ENCODE assay signal across 26 mouse cellular contexts in genomic region chr7:127810650-127811049, GRCm38 (mm10). TPM values are rescaled to one million over a fixed set of nuclear protein-coding genes. Genes with fewer than 3 reads are reported as not detected.
DNase-seq lines count a peak whose midpoint lies in the region; ATAC-seq and TF ChIP-seq lines count a peak whose summit lies in the region.
"Had no signal": no experiment of that assay in that cellular context is flagged by ENCODE, and none has a peak within 500 bp of the region (broad histone marks: within the 10 kb centered on the region; RNA-seq: fewer than 3 reads in every experiment).

No protein-coding gene starts in this region.

- intact Hi-C loops in heart, postnatal 10 days (cut with DNase I): no loop called here

- peak; percentile 86 for DNase-seq in heart, adult 11 months
- DNase-seq in heart, postnatal 10 days: no peak
- peak; percentile 75 for DNase-seq in midbrain, embryonic 11.5 days (ENCODE audit: low spot score, missing footprints)
- no peak for DNase-seq in ES-E14 (ENCODE audit: low read depth, low spot score)
- no peak for DNase-seq in forebrain, postnatal 0 days
- DNase-seq in urinary bladder, postnatal 25 days (ENCODE audit: low spot score): no peak
- DNase-seq: adrenal gland, adult 8-10 months; adrenal gland, postnatal 36 days; cerebellum, adult 2 months; gastrocnemius, postnatal 25 days; heart, adult 2 months had no signal

- no peak overlapping the region for H3K9ac ChIP-seq in midbrain, embryonic 11.5 days (ENCODE audit: low read length)
- H3K9ac ChIP-seq in midbrain, embryonic 16.5 days (ENCODE audit: low read depth, low read length): no peak overlapping the region
- 0 out of 2 replicates have a peak overlapping the region, but pooled peaks have one; percentile 0 for H3K9ac ChIP-seq in ES-E14 (ENCODE audit: insufficient read depth, low read depth, low read length, poor library complexity, severe bottlenecking)
- H3K9ac ChIP-seq in forebrain, postnatal 0 days: no peak overlapping the region
- H3K9ac ChIP-seq: embryonic facial prominence, embryonic 12.5 days; embryonic facial prominence, embryonic 15.5 days; heart, embryonic 13.5 days; hindbrain, embryonic 12.5 days; hindbrain, embryonic 15.5 days had no signal

- 82% methylated on average over 10 of the region's 10 CpGs for WGBS in midbrain, embryonic 11.5 days
- 82% methylated on average over 10 of the region's 10 CpGs for WGBS in midbrain, embryonic 16.5 days
- 76% methylated on average over 10 of the region's 10 CpGs for WGBS in forebrain, postnatal 0 days

- in situ Hi-C loops in ES-E14 (cut with MboI; ENCODE audit: low sequenced_read_pairs in 2 of 2, unreplicated experiment in 2 of 2): no loop called here

- no peak for TF ChIP-seq CTCF in forebrain, postnatal 0 days (IDR thresholded peaks at IDR 0.05; ENCODE audit: low read depth)

- no peak for ATAC-seq in midbrain, embryonic 11.5 days (ENCODE audit: low FRiP score)
- ATAC-seq in midbrain, embryonic 16.5 days: no peak
- no peak for ATAC-seq in forebrain, postnatal 0 days
- ATAC-seq: activated CD4-positive, CD25-positive, alpha-beta regulatory T cell, adult 4 months; CD4-positive, CD25-positive, alpha-beta regulatory T cell, adult 4 months; forebrain, embryonic 14.5 days; intestine, postnatal 0 days had no signal

- no peak overlapping the region for H3K27ac ChIP-seq in midbrain, embryonic 11.5 days (ENCODE audit: low read depth, low read length)
- H3K27ac ChIP-seq in midbrain, embryonic 16.5 days (ENCODE audit: low read length): no peak overlapping the region
- H3K27ac ChIP-seq in ES-E14 (ENCODE audit: insufficient read depth, low read depth, low read length, poor library complexity, severe bottlenecking): no peak overlapping the region
- no peak overlapping the region for H3K27ac ChIP-seq in forebrain, postnatal 0 days (ENCODE audit: low read depth, low read length)
- H3K27ac ChIP-seq: embryonic facial prominence, embryonic 12.5 days; embryonic facial prominence, embryonic 15.5 days; heart, adult 2 months; heart, embryonic 10.5 days; heart, embryonic 13.5 days; hindbrain, embryonic 12.5 days; hindbrain, embryonic 15.5 days had no signal

- H3K4me2 ChIP-seq in midbrain, embryonic 11.5 days: no peak overlapping the region
- H3K4me2 ChIP-seq in midbrain, embryonic 16.5 days (ENCODE audit: low read length): no peak overlapping the region
- no peak overlapping the region for H3K4me2 ChIP-seq in forebrain, postnatal 0 days (ENCODE audit: low read depth)
- H3K4me2 ChIP-seq: embryonic facial prominence, embryonic 12.5 days; embryonic facial prominence, embryonic 15.5 days; heart, embryonic 13.5 days; hindbrain, embryonic 12.5 days; hindbrain, embryonic 15.5 days had no signal

- H3K36me3 ChIP-seq in midbrain, embryonic 11.5 days (ENCODE audit: control insufficient read depth, insufficient read depth, low read length): 0 out of 2 replicates have a peak, but pooled peaks cover 3% of the 10 kb centered on the region
- H3K36me3 ChIP-seq in midbrain, embryonic 16.5 days (ENCODE audit: control insufficient read depth, insufficient read depth, low read length): peaks cover 31% of the 10 kb centered on the region
- no peaks in the 10 kb centered on the region for H3K36me3 ChIP-seq in ES-E14 (ENCODE audit: control insufficient read depth, insufficient read depth, low read length, poor library complexity, severe bottlenecking)
- peaks cover 67% of the 10 kb centered on the region for H3K36me3 ChIP-seq in forebrain, postnatal 0 days (ENCODE audit: insufficient read depth)

- H3K27me3 ChIP-seq in midbrain, embryonic 11.5 days (ENCODE audit: control insufficient read depth, insufficient read depth, low read length): no peaks in the 10 kb centered on the region
- no peaks in the 10 kb centered on the region for H3K27me3 ChIP-seq in midbrain, embryonic 16.5 days (ENCODE audit: control insufficient read depth, insufficient read depth, low read depth, low read length)
- H3K27me3 ChIP-seq in forebrain, postnatal 0 days (ENCODE audit: insufficient read depth, low read length): no peaks in the 10 kb centered on the region
- H3K27me3 ChIP-seq: embryonic facial prominence, embryonic 12.5 days; embryonic facial prominence, embryonic 15.5 days; heart, embryonic 13.5 days; hindbrain, embryonic 12.5 days; hindbrain, embryonic 15.5 days had no signal

- no peaks in the 10 kb centered on the region for H3K4me1 ChIP-seq in midbrain, embryonic 11.5 days (ENCODE audit: control insufficient read depth, insufficient read depth, low read length)
- H3K4me1 ChIP-seq in midbrain, embryonic 16.5 days (ENCODE audit: control insufficient read depth, insufficient read depth, low read length): no peaks in the 10 kb centered on the region
- peaks cover 3 to 13% of the 10 kb centered on the region in 2 experiments; a peak in 3 of 4 replicates for H3K4me1 ChIP-seq in ES-E14 (ENCODE audit: control insufficient read depth in 2 of 2, insufficient read depth in 2 of 2, low read length in 2 of 2, poor library complexity in 1 of 2)
- no peaks in the 10 kb centered on the region for H3K4me1 ChIP-seq in forebrain, postnatal 0 days (ENCODE audit: insufficient read depth)
- H3K4me1 ChIP-seq: embryonic facial prominence, embryonic 12.5 days; hindbrain, embryonic 12.5 days; hindbrain, embryonic 15.5 days had no signal

- H3K4me3 ChIP-seq in midbrain, embryonic 11.5 days (ENCODE audit: low read depth, low read length): no peak overlapping the region
- no peak overlapping the region for H3K4me3 ChIP-seq in midbrain, embryonic 16.5 days (ENCODE audit: low read depth, low read length)
- H3K4me3 ChIP-seq in ES-E14 (ENCODE audit: insufficient read depth in 1 of 2, low read depth in 1 of 2, low read length in 2 of 2, poor library complexity in 1 of 2, severe bottlenecking in 1 of 2): peak overlapping the region; percentile 13 to 47
- H3K4me3 ChIP-seq in forebrain, postnatal 0 days (ENCODE audit: low read depth, low read length): no peak overlapping the region
- H3K4me3 ChIP-seq: embryonic facial prominence, embryonic 12.5 days; embryonic facial prominence, embryonic 15.5 days; heart, adult 2 months; heart, embryonic 10.5 days; heart, embryonic 13.5 days; hindbrain, embryonic 12.5 days; hindbrain, embryonic 15.5 days had no signal

- H3K9me3 ChIP-seq in midbrain, embryonic 11.5 days (ENCODE audit: control insufficient read depth, low read length): no peaks in the 10 kb centered on the region
- no peaks in the 10 kb centered on the region for H3K9me3 ChIP-seq in midbrain, embryonic 16.5 days (replicated peaks; ENCODE audit: control insufficient read depth, low read length, poor library complexity, severe bottlenecking)
- no peaks in the 10 kb centered on the region for H3K9me3 ChIP-seq in ES-E14 (ENCODE audit: control insufficient read depth, insufficient read depth, low read depth, low read length)
- H3K9me3 ChIP-seq in forebrain, postnatal 0 days (ENCODE audit: low read length): no peaks in the 10 kb centered on the region
- H3K9me3 ChIP-seq: embryonic facial prominence, embryonic 12.5 days; embryonic facial prominence, embryonic 15.5 days; heart, embryonic 10.5 days; heart, embryonic 13.5 days; hindbrain, embryonic 12.5 days; hindbrain, embryonic 15.5 days had no signal

TF ChIP-seq in ES-E14, 5 proteins besides CTCF, POLR2A, EP300 and RAD21 (continues in another document):
- TF ChIP-seq MAFK (IDR thresholded peaks at IDR 0.05; ENCODE audit: insufficient read depth, low read depth, low read length): no peak
- TF ChIP-seq ZNF384 (IDR thresholded peaks at IDR 0.05; ENCODE audit: low read depth, low read length): no peak
- TF ChIP-seq ZC3H11A (IDR thresholded peaks at IDR 0.05; ENCODE audit: borderline replicate concordance, low read depth, low read length): no peak
- TF ChIP-seq CHD2 (IDR thresholded peaks at IDR 0.05; ENCODE audit: low read depth, low read length): no peak

RNA-seq across cellular contexts. Expression of gene Hsd3b7, which starts 10.2 kb away (rescaled TPM):
- total RNA-seq in heart, postnatal 10 days (2021): 10 to 100 TPM; 15.9 to 16.1 TPM
- 7.9 and 8.2 TPM in 2 replicates for polyA plus RNA-seq in midbrain, embryonic 11.5 days (2014; fragmentation: Nextera tagmentation; extraction: Ambion mirVana)
- polyA plus RNA-seq in midbrain, embryonic 16.5 days (2015; fragmentation: Nextera tagmentation; extraction: Ambion mirVana): 8.4 and 10.3 TPM in 2 replicates
- 14.7 and 22.5 TPM in 2 replicates for total RNA-seq in ES-E14 (2012; rRNA removed)
- 7.1 and 8.4 TPM in 2 replicates for total RNA-seq in forebrain, postnatal 0 days (2014; rRNA removed)
- 8.4 and 8.7 TPM in 2 replicates for polyA plus RNA-seq in forebrain, postnatal 0 days (2015; fragmentation: Nextera tagmentation; extraction: Ambion mirVana)

RNA-seq across cellular contexts. Expression of gene Stx4a, which starts 13.4 kb away (rescaled TPM):
- 10 to 100 TPM; 69.2 to 72.5 TPM for total RNA-seq in heart, postnatal 10 days (2021)
- polyA plus RNA-seq in midbrain, embryonic 11.5 days (2014; fragmentation: Nextera tagmentation; extraction: Ambion mirVana): 10.1 and 12.2 TPM in 2 replicates
- 18.3 and 19.7 TPM in 2 replicates for polyA plus RNA-seq in midbrain, embryonic 16.5 days (2015; fragmentation: Nextera tagmentation; extraction: Ambion mirVana)
- total RNA-seq in ES-E14 (2012; rRNA removed): 20.9 and 23.7 TPM in 2 replicates
- total RNA-seq in forebrain, postnatal 0 days (2014; rRNA removed): 7.5 and 9.2 TPM in 2 replicates
- 18.8 and 20.4 TPM in 2 replicates for polyA plus RNA-seq in forebrain, postnatal 0 days (2015; fragmentation: Nextera tagmentation; extraction: Ambion mirVana)

RNA-seq across cellular contexts. Expression of gene Stx1b, which starts 13.7 kb away (rescaled TPM):
- 1 to 10 TPM in 1 of 2 experiments, under 1 TPM in 1; 0.89 to 1.7 TPM for total RNA-seq in heart, postnatal 10 days (2021)
- 6.9 and 8.4 TPM in 2 replicates for polyA plus RNA-seq in midbrain, embryonic 11.5 days (2014; fragmentation: Nextera tagmentation; extraction: Ambion mirVana)
- 66.5 and 82.2 TPM in 2 replicates for polyA plus RNA-seq in midbrain, embryonic 16.5 days (2015; fragmentation: Nextera tagmentation; extraction: Ambion mirVana)
- 1.4 and 1.7 TPM in 2 replicates for total RNA-seq in ES-E14 (2012; rRNA removed)
- 37.9 and 51.3 TPM in 2 replicates for total RNA-seq in forebrain, postnatal 0 days (2014; rRNA removed)
- polyA plus RNA-seq in forebrain, postnatal 0 days (2015; fragmentation: Nextera tagmentation; extraction: Ambion mirVana): 38.5 and 58.4 TPM in 2 replicates
- polyA plus RNA-seq: CD4-positive, CD25-positive, alpha-beta regulatory T cell, adult 4 months had no signal

RNA-seq across cellular contexts. Expression of gene Gm49388, which starts 25.2 kb away (rescaled TPM):
- 1 to 10 TPM; 2.7 to 3.1 TPM for total RNA-seq in heart, postnatal 10 days (2021)
- not detected in 2 replicates for polyA plus RNA-seq in midbrain, embryonic 11.5 days (2014; fragmentation: Nextera tagmentation; extraction: Ambion mirVana)
- not detected in 2 replicates for polyA plus RNA-seq in midbrain, embryonic 16.5 days (2015; fragmentation: Nextera tagmentation; extraction: Ambion mirVana)
- total RNA-seq in ES-E14 (2012; rRNA removed): 1.5 and 1.9 TPM in 2 replicates
- 0.05 TPM in 1 of 2 replicates, not detected in the other for total RNA-seq in forebrain, postnatal 0 days (2014; rRNA removed)
- polyA plus RNA-seq in forebrain, postnatal 0 days (2015; fragmentation: Nextera tagmentation; extraction: Ambion mirVana): not detected in 2 replicates
- total RNA-seq: hematopoietic stem cell, adult 5-6 weeks had no signal
- polyA plus RNA-seq: activated CD4-positive, CD25-positive, alpha-beta regulatory T cell, adult 4 months; embryonic facial prominence, embryonic 12.5 days; embryonic facial prominence, embryonic 15.5 days; forebrain, embryonic 11.5 days; forebrain, embryonic 14.5 days; gonadal fat pad, adult 2 months; heart, adult 2 months; heart, embryonic 10.5 days; heart, embryonic 13.5 days; heart, embryonic 16.5 days; hindbrain, embryonic 12.5 days; hindbrain, embryonic 15.5 days; intestine, postnatal 0 days had no signal

RNA-seq across cellular contexts. Expression of gene Setd1a, which starts 34.2 kb away (rescaled TPM):
- total RNA-seq in heart, postnatal 10 days (2021): 10 to 100 TPM; 26.1 to 29.9 TPM
- polyA plus RNA-seq in midbrain, embryonic 11.5 days (2014; fragmentation: Nextera tagmentation; extraction: Ambion mirVana): 19.0 and 22.1 TPM in 2 replicates
- 12.8 and 18.0 TPM in 2 replicates for polyA plus RNA-seq in midbrain, embryonic 16.5 days (2015; fragmentation: Nextera tagmentation; extraction: Ambion mirVana)
- 22.6 and 24.4 TPM in 2 replicates for total RNA-seq in ES-E14 (2012; rRNA removed)
- 18.2 and 20.7 TPM in 2 replicates for total RNA-seq in forebrain, postnatal 0 days (2014; rRNA removed)
- 13.2 and 13.7 TPM in 2 replicates for polyA plus RNA-seq in forebrain, postnatal 0 days (2015; fragmentation: Nextera tagmentation; extraction: Ambion mirVana)

Comparison
In these comparisons a context has a peak if more than half of its experiments do, and no peak if none do; other contexts are left out.
1. DNase-seq: peak in heart, adult 11 months (single experiment) and midbrain, embryonic 11.5 days (single experiment); none in heart, postnatal 10 days (0 of 2), ES-E14 (single experiment), forebrain, postnatal 0 days (single experiment) and urinary bladder, postnatal 25 days (single experiment).
2. H3K4me3 ChIP-seq: peak in ES-E14 (2 of 2); none in midbrain, embryonic 11.5 days (single experiment), midbrain, embryonic 16.5 days (single experiment) and forebrain, postnatal 0 days (single experiment).
3. RNA of gene Stx1b, which starts 13.7 kb away (total RNA-seq): 37.9 to 51.3 TPM in forebrain, postnatal 0 days; 0.89 to 1.7 TPM in heart, postnatal 10 days and 1.4 to 1.7 TPM in ES-E14; every median in the first group is over 10 times any median in the second.